Mouse (Mus musculus) lung, embryonic 14.5 days (tissue): Measurements from ENCODE around the gene Ldb1. TPM values are rescaled to one million over a fixed set of nuclear protein-coding genes. Genes with fewer than 3 reads are reported as not detected.
"Not testable (repeated sequence)": the region's sequence is repeated elsewhere in the genome, so short reads cannot be mapped to it uniquely, and the experiment has no call there.

ENCODE experiments used
- ATAC-seq: fragments of 200-750 bp; cut with Nextera tagmentation; 2 replicates; pipeline ENCODE4 v1.8.0; 2017; ENCODE audit warnings: mild to moderate bottlenecking, moderate TSS enrichment, moderate library complexity; ENCODE audit not compliant: insufficient read depth
- DNase-seq: peaks from one replicate; pipeline ENCODE4 v3.0.0-alpha.2; 2015
- H3K27ac ChIP-seq: fragments of 300-500 bp; sonication (generic); 2 replicates; pipeline ENCODE4 v1.5.1; 2014; ENCODE audit warnings: low read depth, mild to moderate bottlenecking, moderate library complexity
- H3K27me3 ChIP-seq: fragments of 300-500 bp; sonication (generic); 2 replicates; pipeline ENCODE4 v1.6.1; 2014; ENCODE audit warnings: low read length, control low read depth; ENCODE audit not compliant: insufficient read depth
- H3K36me3 ChIP-seq: fragments of 300-500 bp; sonication (generic); 2 replicates; pipeline ENCODE4 v1.6.1; 2014; ENCODE audit warnings: control low read depth; ENCODE audit not compliant: insufficient read depth
- H3K4me1 ChIP-seq: fragments of 300-500 bp; sonication (generic); 2 replicates; pipeline ENCODE4 v1.6.1; 2014; ENCODE audit warnings: antibody characterized with exemption, control low read depth; ENCODE audit not compliant: insufficient read depth
- H3K4me2 ChIP-seq: fragments of 300-500 bp; sonication (generic); 2 replicates; pipeline ENCODE4 v1.6.1; 2014; ENCODE audit warnings: mild to moderate bottlenecking
- H3K4me3 ChIP-seq: fragments of 300-500 bp; sonication (generic); 2 replicates; pipeline ENCODE4 v1.5.1; 2014; ENCODE audit warnings: low read depth, low read length
- H3K9ac ChIP-seq: fragments of 300-500 bp; sonication (generic); 2 replicates; pipeline ENCODE4 v1.6.1; 2014
- H3K9me3 ChIP-seq: fragments of 300-500 bp; sonication (generic); 2 replicates; pipeline ENCODE4 v1.6.1; 2016; ENCODE audit warnings: low read depth, low read length, control low read depth
- CTCF ChIP-seq: IDR thresholded peaks from 2 replicates; pipeline ENCODE4 v1.5.1; 2016; ENCODE audit warnings: antibody characterized with exemption, low read depth
- WGBS: fragments of 180-500 bp; shearing (Covaris S2); extraction: QIAGEN DNeasy Blood & Tissue Kit; methylation state at CpG from one replicate; pipeline ENCODE4 v1.1.7; 2014; 5-methylcytosine and 5-hydroxymethylcytosine counted together
- polyA plus RNA-seq: library from polyadenylated mRNA; unstranded; fragments of >200 nt; fragmentation: Nextera tagmentation; extraction: Ambion mirVana; gene quantifications from 2 replicates; pipeline ENCODE4 v1.2.1, GENCODE M21; 2014

Ldb1 gene
- polyA plus RNA-seq, 1 experiment from 2014 or later: 87.7 TPM

DNA sequence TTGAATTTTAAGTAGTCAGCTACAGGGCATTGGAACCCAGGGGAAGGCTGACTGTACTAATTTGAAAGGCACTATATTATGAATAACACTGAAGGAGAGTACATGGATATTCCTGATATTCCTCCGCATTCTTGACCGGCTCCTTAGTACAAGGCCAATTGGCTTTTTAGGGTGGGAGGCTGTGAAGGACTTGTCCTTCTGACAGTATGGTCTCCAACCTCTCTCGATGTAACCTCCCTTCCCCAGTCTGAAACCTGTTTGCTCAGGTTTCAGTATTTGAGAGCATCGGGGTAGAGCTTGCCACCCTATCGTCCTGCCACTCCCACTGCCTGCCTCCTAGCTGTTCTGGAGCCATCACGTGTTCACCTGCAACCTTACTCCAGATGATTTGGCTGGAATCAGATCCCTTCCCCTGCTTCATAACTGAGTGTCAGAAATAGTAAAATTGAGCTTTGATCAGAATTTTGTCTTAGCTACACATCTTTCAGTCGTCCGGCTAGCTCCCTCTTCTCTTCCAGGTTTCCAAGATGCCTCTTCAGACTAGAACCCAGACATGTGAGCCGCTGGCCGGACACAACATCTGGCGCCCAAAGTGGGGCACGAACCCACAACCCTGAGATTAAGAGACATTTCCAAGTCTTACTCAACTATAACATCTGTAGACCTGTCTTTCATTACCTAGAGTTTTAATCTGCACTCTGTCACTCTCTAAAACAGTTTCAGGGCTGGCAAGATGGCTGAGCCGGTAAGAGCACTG lies 50.9 kb downstream of the Ldb1 start:
- H3K27me3 ChIP-seq: no peaks in the 10 kb centered on the region
- no peak overlapping the region for H3K4me2 ChIP-seq
- DNase-seq: no peak
- no peaks in the 10 kb centered on the region for H3K4me1 ChIP-seq
- 0 out of 2 replicates have a peak, but pooled peaks cover 4% of the 10 kb centered on the region for H3K36me3 ChIP-seq
- H3K4me3 ChIP-seq: no peak overlapping the region
- H3K9ac ChIP-seq: no peak overlapping the region
- no peak for TF ChIP-seq CTCF
- ATAC-seq: no peak
- no peak overlapping the region for H3K27ac ChIP-seq
- 94% methylated on average over 13 of the region's 13 CpGs for WGBS
- no peaks in the 10 kb centered on the region for H3K9me3 ChIP-seq

DNA sequence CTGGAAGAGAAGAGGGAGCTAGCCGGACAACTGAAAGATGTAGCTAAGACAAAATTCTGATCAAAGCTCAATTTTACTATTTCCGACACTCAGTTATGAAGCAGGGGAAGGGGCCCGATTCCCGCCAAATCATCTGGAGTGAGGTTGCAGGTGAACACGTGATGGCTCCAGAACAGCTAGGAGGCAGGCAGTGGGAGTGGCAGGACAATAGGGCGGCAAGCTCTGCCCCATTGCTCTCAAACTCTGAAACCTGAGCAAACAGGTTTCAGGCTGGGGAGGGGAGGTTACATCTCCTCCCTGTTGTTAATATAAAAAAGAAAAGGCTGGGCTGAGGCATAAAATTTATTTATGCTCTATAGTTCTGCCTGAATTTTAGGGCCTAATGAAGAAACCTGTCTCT lies 51.6 kb downstream of the Ldb1 start:
- not testable (repeated sequence) for DNase-seq, H3K27ac ChIP-seq, H3K4me2 ChIP-seq, H3K9me3 ChIP-seq, ATAC-seq, H3K9ac ChIP-seq, H3K4me3 ChIP-seq, H3K4me1 ChIP-seq, H3K36me3 ChIP-seq, H3K27me3 ChIP-seq
- 83% methylated on average over 6 of the region's 6 CpGs for WGBS

DNA sequence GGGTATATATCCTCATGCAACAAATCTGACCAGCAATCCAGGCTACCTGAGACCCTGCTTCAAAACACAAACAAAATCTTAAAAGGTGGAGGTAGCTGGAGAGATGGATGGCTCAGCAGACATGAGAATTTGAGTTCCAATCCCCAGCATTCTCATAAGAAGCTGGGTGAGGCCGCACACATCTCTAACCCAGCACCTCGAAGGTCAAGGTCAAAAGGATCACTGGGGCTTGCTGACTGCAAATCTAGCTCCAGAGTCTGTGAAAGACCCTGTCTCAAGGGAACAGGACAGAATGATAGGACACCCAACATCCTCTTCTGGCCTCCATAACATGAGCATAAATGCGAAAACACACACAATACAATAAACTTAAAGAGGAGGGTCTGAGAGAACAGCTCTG lies 53.8 kb downstream of the Ldb1 start:
- no peak for TF ChIP-seq CTCF
- H3K4me2 ChIP-seq: no peak overlapping the region
- H3K27me3 ChIP-seq: no peaks in the 10 kb centered on the region
- no peak overlapping the region for H3K9ac ChIP-seq
- no peak for ATAC-seq
- no peaks in the 10 kb centered on the region for H3K4me1 ChIP-seq
- WGBS: 88% methylated on average over 3 of the region's 3 CpGs
- no peaks in the 10 kb centered on the region for H3K9me3 ChIP-seq
- H3K4me3 ChIP-seq: no peak overlapping the region
- H3K36me3 ChIP-seq: peaks cover 8% of the 10 kb centered on the region; the same call in 1 of the 2 replicates
- H3K27ac ChIP-seq: no peak overlapping the region
- DNase-seq: no peak

DNA sequence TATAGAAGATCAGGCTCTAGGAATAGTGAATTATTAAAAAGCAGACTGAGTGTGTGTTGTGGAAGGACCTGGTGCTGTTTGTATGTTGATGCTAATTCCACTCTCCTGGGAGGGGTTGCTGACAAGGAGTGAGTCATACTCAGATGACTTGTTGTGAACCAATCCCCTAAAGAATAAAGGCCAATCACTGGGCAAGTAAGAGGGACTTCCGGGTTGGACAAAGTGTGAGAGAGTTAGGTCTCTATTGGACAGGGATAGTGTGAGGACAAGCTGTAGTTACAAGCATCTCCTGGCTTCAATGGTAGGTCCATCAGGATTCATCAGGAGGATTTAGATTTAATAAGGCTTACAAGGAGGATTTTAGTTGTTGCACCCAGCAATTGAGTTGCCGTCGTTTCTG lies 56.8 kb downstream of the Ldb1 start:
- H3K4me3 ChIP-seq: no peak overlapping the region
- no peaks in the 10 kb centered on the region for H3K27me3 ChIP-seq
- H3K9ac ChIP-seq: no peak overlapping the region
- H3K36me3 ChIP-seq: peaks cover 8% of the 10 kb centered on the region; the same call in 1 of the 2 replicates
- DNase-seq (no peak), ATAC-seq (no peak)
- no peaks in the 10 kb centered on the region for H3K4me1 ChIP-seq
- 98% methylated on average over 3 of the region's 3 CpGs for WGBS
- H3K9me3 ChIP-seq: no peaks in the 10 kb centered on the region
- TF ChIP-seq CTCF: no peak
- no peak overlapping the region for H3K4me2 ChIP-seq
- no peak overlapping the region for H3K27ac ChIP-seq

DNA sequence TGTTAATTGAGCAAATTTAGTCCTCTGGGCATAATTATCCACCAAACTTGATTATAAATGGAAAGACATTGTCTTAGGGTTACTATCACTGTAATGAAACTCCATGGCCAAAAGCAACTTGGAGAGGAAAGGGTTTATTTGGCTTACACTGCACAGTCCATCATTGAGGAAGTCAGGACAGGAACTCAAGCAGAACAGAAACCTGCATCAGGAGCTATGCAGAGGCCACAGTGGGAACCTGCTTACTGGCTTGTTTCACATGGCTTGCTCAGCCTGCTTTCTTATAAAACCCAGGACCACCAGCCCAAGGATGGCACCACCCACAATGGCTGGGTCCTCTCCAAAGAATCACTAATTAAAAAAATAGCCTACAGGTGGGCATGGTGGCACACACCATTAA lies 60.6 kb downstream of the Ldb1 start:
- Histone ChIP-seq H3K27ac (no peak overlapping the region), H3K4me3 (no peak overlapping the region), H3K9ac (no peak overlapping the region), H3K9me3 (no peaks in the 10 kb centered on the region), H3K4me2 (no peak overlapping the region), H3K36me3 (peaks cover 4% of the 10 kb centered on the region; the same call in 1 of the 2 replicates), H3K4me1 (no peaks in the 10 kb centered on the region), H3K27me3 (no peaks in the 10 kb centered on the region)
- DNase-seq: no peak
- no peak for TF ChIP-seq CTCF
- no peak for ATAC-seq

Other genes starting within 250 kb of the Ldb1 start
- 2.8 and 3.2 TPM in 2 replicates for gene Kcnip2, start 229.2 kb downstream of the Ldb1 start, polyA plus RNA-seq
- gene Armh3, start 46.7 kb downstream of the Ldb1 start, polyA plus RNA-seq: 16.0 and 17.8 TPM in 2 replicates
- 6.0 and 6.5 TPM in 2 replicates for gene Hps6, start 41.7 kb downstream of the Ldb1 start, polyA plus RNA-seq
- 53.7 and 55.1 TPM in 2 replicates for gene Pprc1, start 328 bp downstream of the Ldb1 start, polyA plus RNA-seq
- 99.3 and 105 TPM in 2 replicates for gene Nolc1, start 30.6 kb upstream of the Ldb1 start, polyA plus RNA-seq
- not detected in 2 replicates for gene Elovl3, start 86.7 kb upstream of the Ldb1 start, polyA plus RNA-seq
- 0.41 and 0.82 TPM in 2 replicates for gene Pitx3, start 103.1 kb upstream of the Ldb1 start, polyA plus RNA-seq
- gene Gbf1, start 107.3 kb upstream of the Ldb1 start, polyA plus RNA-seq: 63.6 and 66.4 TPM in 2 replicates